Mouse (Mus musculus): Measurements from ENCODE around the gene Upp2. TPM values are rescaled to one million over a fixed set of nuclear protein-coding genes. Genes with fewer than 3 reads are reported as not detected.

Upp2 gene
- total RNA-seq, 2 experiments from 2014 or later = 1.9 to 2.4 TPM

GRCm38 (mm10) chr2:58680794-58681193 is 113.7 kb downstream of the Upp2 start:
- no peak for DNase-seq

GRCm38 (mm10) chr2:58681394-58681793 is 114.3 kb downstream of the Upp2 start:
- no peak for DNase-seq

- no peak for DNase-seq
Measured at GRCm38 (mm10) chr2:58697501-58697900, 130.4 kb downstream of the Upp2 start.

GRCm38 (mm10) chr2:58699931-58700330 is 132.8 kb downstream of the Upp2 start:
- DNase-seq = peak; percentile 25

GRCm38 (mm10) chr2:58700354-58700753 is 133.3 kb downstream of the Upp2 start:
- no peak for DNase-seq

GRCm38 (mm10) chr2:58701627-58702026 is 134.5 kb downstream of the Upp2 start:
- no peak for DNase-seq

GRCm38 (mm10) chr2:58703226-58703625 is 136.1 kb downstream of the Upp2 start:
- peak; percentile 28 for DNase-seq

GRCm38 (mm10) chr2:58703646-58704045 is 136.5 kb downstream of the Upp2 start:
- peak; percentile 23 for DNase-seq

- no peak for DNase-seq
Measured at GRCm38 (mm10) chr2:58704576-58704975, 137.5 kb downstream of the Upp2 start.

- DNase-seq = no peak
Measured at GRCm38 (mm10) chr2:58707676-58708075, 140.6 kb downstream of the Upp2 start.

GRCm38 (mm10) chr2:58710234-58710633 is 143.1 kb downstream of the Upp2 start:
- DNase-seq = no peak

- DNase-seq = no peak
Measured at GRCm38 (mm10) chr2:58711049-58711448, 144.0 kb downstream of the Upp2 start.

- DNase-seq = peak; percentile 46
Measured at GRCm38 (mm10) chr2:58711491-58711890, 144.4 kb downstream of the Upp2 start.

- peak; percentile 65 for DNase-seq
Measured at GRCm38 (mm10) chr2:58711935-58712334, 144.8 kb downstream of the Upp2 start.

GRCm38 (mm10) chr2:58717898-58718297 is 150.8 kb downstream of the Upp2 start:
- DNase-seq = no peak

- no peak for DNase-seq
Measured at GRCm38 (mm10) chr2:58737192-58737820, 170.2 kb downstream of the Upp2 start.

GRCm38 (mm10) chr2:58741213-58741612 is 174.1 kb downstream of the Upp2 start:
- DNase-seq = no peak

- no peak for DNase-seq
Measured at GRCm38 (mm10) chr2:58742026-58742425, 174.9 kb downstream of the Upp2 start.

- DNase-seq = no peak
Measured at GRCm38 (mm10) chr2:58743446-58743845, 176.3 kb downstream of the Upp2 start.

GRCm38 (mm10) chr2:58747483-58748229 is 180.6 kb downstream of the Upp2 start:
- DNase-seq = no peak

GRCm38 (mm10) chr2:58748296-58748695 is 181.2 kb downstream of the Upp2 start:
- no peak for DNase-seq

- no peak for DNase-seq
Measured at GRCm38 (mm10) chr2:58752891-58753290, 185.8 kb downstream of the Upp2 start.

GRCm38 (mm10) chr2:58754736-58755135 is 187.6 kb downstream of the Upp2 start:
- DNase-seq = no peak

- no peak for DNase-seq
Measured at GRCm38 (mm10) chr2:58758081-58758480, 191.0 kb downstream of the Upp2 start.

Data from gastrocnemius, postnatal 25 days (tissue).